Mouse (Mus musculus) central nervous system, embryonic 14 days (tissue): Measurements from ENCODE around the gene Ubn1. TPM values are rescaled to one million over a fixed set of nuclear protein-coding genes. Genes with fewer than 3 reads are reported as not detected.

ENCODE experiments used
- polyA plus RNA-seq: library from polyadenylated mRNA; depleted of rRNA; stranded (reverse); fragments of >200 nt; gene quantifications from 2 replicates; pipeline ENCODE4 v1.2.3, GENCODE M21; 2012; rRNA removed

Ubn1 gene
- polyA plus RNA-seq: 29.5 and 30.5 TPM in 2 replicates

DNA sequence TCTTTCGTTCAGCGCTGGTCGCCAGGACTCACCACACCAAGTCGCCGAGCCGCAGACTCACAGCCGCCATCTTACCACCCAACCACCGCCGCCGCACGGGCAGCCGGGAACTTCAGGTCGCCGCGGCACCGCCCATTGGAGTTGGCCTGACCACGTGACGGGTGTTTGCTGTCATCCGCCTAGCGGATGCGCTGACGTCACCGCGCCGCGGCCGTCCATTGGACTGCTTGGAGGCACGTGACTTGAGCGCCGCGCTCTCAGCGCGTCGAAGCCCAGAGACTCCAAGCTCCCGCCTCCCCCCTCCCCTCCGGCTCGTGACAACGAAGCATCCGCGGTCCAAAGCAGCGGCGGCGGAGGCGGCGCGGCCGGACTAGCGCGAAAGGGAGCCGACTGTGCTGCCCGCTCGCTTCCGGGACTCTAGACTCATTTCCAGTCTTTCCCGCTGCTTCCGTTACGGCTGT lies at the start of gene Ubn1, which contains the start of gene Glyr1:
Gene Ubn1, plus strand, starts transcription at position 284 of the 461 bp plus-strand sequence.
Gene Glyr1, minus strand, starts transcription at position 90 of the 461 bp plus-strand sequence.

DNA sequence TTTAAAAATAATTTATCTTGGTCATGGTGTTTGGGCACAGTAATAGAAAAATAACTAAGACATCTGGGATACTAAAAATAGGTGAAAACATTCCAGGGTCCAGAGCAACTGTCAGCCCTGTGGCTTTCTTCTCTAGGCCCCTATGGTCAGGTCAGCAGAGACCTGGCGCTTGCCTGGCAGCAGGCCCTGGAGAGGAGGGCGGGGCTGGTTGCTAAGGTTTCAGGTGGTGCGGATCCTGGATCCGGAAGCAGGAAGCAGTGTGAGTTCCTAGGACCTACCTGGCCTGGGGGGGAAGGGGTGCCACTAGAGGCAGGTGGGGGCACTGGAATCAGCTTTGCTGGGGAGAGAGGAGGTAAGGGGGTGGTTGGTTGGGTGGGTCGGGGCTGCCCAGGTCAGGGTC lies 42.8 kb upstream of the Ubn1 start, which contains the start of gene Smim22:
Gene Smim22, plus strand, starts transcription at position 222 of the 400 bp plus-strand sequence.

DNA sequence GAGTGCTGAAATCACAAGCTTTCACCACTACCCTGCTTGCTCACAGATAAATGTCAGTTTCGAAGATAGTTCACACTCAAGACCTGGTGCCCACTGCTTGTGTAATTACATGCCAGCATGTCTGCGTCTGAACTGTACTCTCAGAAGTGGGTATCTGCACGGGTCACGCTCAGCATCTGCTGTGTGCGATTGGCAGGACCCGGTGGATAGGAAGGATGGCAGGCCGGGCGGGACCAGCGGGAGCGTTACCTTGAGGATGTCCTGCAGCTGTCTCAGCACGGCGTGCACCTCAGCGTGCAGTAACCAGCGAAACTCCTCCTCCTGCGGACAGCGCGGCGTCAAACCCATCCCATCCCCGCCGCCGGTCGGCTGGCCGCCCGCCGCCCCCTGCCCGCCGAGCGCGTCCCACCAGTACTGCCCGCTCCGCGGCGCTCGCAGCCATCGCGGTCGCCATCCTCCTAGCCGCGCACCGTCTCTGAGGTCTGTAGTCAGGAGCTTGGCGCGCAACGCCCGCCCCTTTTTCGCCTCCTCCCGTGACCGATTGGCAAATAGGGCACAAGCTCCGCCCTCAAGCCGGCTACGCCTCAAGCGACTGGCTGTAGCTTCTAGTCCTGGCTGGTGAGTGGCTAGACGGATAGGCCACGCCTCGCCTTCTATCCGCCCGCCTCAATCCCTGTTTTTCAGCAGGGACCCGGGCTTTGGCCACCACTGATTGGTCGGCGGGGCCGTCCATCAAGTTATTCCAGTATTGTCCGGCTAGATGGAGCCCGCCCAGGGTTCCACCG lies 36.6 kb upstream of the Ubn1 start, which contains the start of gene Rogdi:
Gene Rogdi, minus strand, starts transcription at position 500 of the 785 bp plus-strand sequence.

DNA sequence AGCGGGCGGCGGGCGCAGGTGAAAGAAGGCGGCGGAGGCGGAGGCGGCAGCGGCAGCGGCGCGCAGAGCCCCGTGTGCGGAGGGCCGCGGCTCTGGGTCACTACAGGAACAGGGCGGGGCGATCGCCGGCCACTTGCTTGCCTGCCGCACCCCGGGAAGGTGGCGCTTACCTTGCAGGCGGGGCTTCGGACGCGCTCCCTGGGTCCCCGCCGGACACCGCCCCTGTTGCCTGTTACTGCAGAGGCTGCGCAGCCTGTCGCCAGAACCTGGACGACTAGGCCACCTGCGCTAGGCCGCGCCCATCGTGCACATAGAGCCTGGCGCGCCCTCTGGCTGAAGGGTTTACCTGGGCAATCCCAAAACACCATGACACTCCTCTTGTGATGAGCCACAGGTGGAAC lies 82.5 kb downstream of the Ubn1 start, which contains the start of gene Ppl:
Gene Ppl, minus strand, starts transcription at position 21 of the 401 bp plus-strand sequence.

Other genes starting within 250 kb of the Ubn1 start
- gene 4930562C15Rik, start 214.6 kb upstream of the Ubn1 start, polyA plus RNA-seq: 0.01 TPM in 1 of 2 replicates, not detected in the other
- gene Ubald1, start 169.7 kb upstream of the Ubn1 start, polyA plus RNA-seq: 34.0 and 37.0 TPM in 2 replicates
- 118 and 123 TPM in 2 replicates for gene Mgrn1, start 163.8 kb upstream of the Ubn1 start, polyA plus RNA-seq
- 101 and 106 TPM in 2 replicates for gene Nudt16l1, start 111.3 kb upstream of the Ubn1 start, polyA plus RNA-seq
- gene Anks3, start 85.9 kb upstream of the Ubn1 start, polyA plus RNA-seq: 116 and 119 TPM in 2 replicates
- gene Sept12, start 52.2 kb upstream of the Ubn1 start, polyA plus RNA-seq: not detected in 2 replicates
- 0.87 and 2.6 TPM in 2 replicates for gene Smim22, start 42.8 kb upstream of the Ubn1 start, polyA plus RNA-seq
- gene Rogdi, start 36.5 kb upstream of the Ubn1 start, polyA plus RNA-seq: 133 and 146 TPM in 2 replicates
- gene Glyr1, start 194 bp upstream of the Ubn1 start, polyA plus RNA-seq: 155 and 173 TPM in 2 replicates
- 0.15 and 1.8 TPM in 2 replicates for gene Ppl, start 82.4 kb downstream of the Ubn1 start, polyA plus RNA-seq
- 1.1 and 1.4 TPM in 2 replicates for gene Sec14l5, start 97.1 kb downstream of the Ubn1 start, polyA plus RNA-seq
- gene Nagpa, start 154.0 kb downstream of the Ubn1 start, polyA plus RNA-seq: 9.8 and 12.6 TPM in 2 replicates
- 10.9 and 14.9 TPM in 2 replicates for gene AU021092, start 172.2 kb downstream of the Ubn1 start, polyA plus RNA-seq
- 48.7 and 54.2 TPM in 2 replicates for gene Alg1, start 183.6 kb downstream of the Ubn1 start, polyA plus RNA-seq
- 13.9 and 16.0 TPM in 2 replicates for gene Eef2kmt, start 205.9 kb downstream of the Ubn1 start, polyA plus RNA-seq